Mouse (Mus musculus) thymus, postnatal 4 days (tissue): ENCODE results near the gene March1.

Source experiments
- DNase-seq: peaks from one replicate; pipeline ENCODE4 v3.0.0; 2021

Gene March1

DNA sequence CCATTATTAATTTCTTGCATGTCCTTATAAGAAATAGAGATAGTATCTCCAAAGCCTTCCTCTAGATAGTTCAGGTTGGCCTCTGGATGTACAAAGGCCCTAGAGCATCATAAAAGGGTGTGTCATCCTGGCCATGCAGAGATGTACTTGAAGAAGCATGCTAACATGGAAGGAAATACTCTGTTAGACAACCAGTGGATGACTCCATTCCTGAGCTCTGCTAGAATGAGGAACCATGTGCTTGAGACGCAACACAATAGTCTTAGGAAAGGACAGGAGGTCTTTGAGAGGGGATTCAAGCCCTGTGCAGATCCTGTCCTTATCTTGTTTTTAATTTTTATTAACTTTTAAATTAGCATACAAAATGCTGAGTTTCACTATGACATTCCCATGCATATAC is 819.1 kb downstream of the March1 start:
- no peak for DNase-seq

DNA sequence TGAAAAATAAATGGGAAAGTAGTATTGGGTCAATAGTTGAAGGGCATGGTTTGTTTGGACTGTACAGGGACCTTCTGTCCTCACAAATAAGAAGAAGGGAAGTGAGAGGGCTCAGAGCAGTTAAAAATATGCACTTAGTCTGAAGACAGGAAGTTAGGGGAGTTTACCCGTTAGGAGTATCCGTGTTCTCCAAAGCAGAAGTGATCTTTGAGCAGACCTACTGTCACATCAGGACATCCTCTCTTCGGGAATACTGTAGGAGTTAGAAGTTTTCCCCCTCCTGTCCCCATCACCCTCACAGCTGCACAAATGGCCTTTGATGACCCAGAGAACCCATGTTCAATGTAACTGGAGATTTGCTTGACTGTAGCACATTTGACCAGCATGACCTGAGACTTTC is 820.2 kb downstream of the March1 start:
- no peak for DNase-seq

DNA sequence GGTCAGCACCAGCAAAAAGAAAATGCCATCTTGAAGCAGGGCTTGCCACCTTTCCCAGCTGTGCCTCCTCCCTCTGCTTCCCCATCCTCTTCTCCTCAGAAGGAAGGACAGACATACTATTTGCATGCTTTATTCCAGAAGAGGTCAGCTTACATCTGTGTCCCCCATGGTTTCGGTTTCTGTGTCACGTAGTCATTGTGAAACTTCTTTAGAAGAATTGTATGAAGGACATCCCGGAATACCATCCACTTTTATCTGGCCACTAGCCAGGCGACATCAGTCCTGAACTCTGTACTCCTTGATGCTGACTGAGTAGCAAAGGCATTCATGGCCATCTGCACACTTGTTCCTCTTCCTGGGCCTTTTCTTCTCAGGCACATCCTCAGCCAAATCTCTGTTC is 820.8 kb downstream of the March1 start:
- no peak for DNase-seq

DNA sequence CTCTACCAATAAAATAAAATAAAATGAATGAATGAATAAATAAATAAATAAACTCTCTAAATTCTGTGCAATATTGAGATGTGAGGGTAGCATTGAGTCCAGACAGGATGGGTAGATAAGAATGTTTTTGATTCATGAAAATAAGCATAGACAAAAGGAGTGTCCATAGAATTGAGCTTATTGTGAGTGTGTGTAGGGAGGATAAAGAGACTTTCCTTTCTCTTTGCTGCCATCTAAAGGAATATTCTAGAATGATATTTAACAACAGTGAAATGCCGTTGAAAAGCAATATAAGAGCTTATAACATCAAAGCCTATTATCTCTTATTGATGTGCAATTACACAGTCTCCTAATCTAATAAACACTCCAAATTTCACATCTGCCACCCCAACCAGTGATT is 823.4 kb downstream of the March1 start:
- no peak for DNase-seq

DNA sequence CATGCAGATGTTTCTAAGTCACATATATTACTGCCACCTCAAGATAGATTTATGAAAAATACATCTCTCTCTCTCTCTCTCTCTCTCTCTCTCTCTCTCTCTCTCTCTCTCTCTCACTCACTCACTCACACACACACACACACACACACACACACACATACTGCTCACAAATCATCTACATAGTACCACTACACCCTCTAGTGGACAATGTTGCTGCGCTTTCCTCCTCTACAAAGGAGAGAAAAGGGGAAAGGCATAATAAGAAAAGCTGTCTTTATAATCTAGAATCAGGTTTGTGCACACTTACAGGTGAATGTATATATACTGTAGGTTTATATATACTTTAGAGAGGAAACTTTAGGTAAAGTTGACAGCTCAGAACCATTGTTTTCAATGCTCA is 825.1 kb downstream of the March1 start:
- DNase-seq = peak; percentile 23

DNA sequence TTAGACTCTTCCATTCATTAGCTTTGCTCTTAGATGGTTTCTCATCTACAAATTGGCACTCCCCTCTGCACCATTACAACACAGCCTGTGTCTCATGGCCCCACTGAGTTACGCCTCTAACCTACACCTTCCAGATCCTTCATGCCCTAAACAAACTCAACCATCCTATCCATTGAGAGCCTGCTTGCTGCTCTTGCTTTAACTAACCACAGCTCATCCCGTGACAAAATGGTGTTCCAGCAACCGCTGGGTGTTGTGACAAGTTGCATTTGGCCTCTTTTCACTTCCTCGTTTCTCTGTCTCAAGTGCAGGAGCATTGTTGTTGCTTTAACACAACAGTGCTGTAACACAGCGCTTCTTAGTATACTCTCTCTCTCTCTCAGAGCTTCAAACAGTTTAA is 826.4 kb downstream of the March1 start:
- no peak for DNase-seq

DNA sequence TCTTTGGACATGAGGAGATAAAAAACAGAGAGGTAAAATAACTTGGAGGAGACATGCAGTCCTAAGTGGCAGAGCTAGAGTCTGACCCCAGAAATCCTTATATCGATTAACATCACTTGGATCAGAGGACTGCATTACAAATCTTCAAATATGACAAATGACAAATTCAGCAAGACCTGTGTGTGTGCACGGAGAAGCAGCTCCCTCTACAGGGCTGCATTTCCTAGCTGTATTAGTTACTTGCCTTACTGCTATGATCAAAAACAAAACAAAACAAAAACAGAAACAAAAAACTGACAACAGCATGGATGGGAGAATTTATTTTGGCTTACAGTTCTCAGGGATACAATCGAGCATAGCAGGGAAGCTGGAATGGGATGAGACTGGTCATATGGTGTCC is 827.7 kb downstream of the March1 start:
- no peak for DNase-seq

DNA sequence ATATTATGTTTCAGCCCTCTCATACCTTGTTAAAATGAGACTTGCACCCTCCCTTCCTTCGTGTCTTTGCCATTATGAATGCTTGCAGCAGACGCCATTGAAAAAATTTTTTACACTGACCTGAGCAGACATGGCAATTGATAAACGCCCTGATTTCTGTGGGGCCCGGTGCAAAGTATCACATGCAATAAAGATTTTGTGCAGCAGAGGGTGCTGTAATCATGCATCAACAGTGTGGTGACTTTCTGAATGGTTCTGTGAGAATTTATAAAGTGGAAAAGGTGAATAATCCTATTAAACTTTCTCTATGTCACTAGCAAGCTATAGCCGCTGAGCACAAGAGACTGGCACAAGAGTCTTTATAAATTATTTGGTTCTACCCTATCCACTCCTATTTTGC is 833.0 kb downstream of the March1 start:
- DNase-seq = peak; percentile 38

DNA sequence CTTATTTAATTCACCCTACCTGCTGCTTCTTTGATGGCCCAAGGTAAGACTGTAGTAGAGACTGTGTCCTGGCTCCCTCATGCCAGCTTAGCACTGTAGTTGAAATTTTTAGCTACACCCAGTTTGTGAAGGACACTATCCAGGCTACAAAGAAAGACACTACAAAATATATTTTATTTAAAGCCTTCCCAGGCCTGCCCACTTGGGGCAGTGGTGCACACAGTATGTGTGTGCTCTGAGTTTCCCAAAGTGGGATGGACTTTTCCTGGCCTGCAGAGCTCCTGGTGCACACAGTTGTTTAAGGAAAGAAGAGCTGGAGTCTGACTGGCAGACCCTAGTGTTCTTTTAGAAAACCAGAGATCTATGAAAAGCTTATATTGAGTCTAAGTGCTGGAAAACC is 839.4 kb downstream of the March1 start:
- DNase-seq = no peak

DNA sequence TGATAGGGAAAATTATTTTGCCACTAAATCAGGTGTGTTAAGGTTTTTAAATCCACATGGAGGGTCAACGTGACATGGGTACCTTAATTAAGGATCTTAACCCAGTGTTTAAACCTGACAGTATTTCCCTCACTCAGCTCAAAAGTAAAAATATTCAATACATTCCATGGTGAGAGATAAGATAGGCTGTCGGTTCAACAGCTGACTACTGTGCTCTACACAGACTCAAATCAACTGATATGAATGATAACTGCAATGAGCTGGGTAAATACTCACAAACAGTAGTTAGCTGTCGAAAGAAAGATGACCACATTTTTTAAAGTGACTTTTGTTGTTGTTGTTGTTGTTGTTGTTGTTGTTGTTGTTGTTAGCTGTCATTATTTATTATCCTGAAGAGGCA is 852.1 kb downstream of the March1 start:
- DNase-seq = no peak

DNA sequence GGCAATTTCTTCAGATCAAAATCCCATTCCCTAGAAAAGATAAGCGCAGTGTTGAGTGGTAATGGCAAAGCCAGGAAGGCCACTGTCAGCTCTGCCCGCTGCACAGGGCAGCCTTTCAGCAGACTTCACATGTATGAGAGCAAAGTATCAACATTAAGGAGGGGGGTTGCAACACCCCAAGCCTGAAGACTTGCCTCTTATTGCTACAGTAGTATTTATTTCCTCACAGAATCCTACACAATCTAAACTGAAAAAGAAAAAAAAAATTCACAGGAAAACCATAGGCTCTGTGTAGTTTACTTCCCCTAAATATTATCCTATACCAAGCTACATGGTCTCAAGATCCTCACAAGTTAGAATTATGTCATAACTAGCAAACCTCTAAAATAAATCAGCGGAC is 859.2 kb downstream of the March1 start:
- DNase-seq = no peak

DNA sequence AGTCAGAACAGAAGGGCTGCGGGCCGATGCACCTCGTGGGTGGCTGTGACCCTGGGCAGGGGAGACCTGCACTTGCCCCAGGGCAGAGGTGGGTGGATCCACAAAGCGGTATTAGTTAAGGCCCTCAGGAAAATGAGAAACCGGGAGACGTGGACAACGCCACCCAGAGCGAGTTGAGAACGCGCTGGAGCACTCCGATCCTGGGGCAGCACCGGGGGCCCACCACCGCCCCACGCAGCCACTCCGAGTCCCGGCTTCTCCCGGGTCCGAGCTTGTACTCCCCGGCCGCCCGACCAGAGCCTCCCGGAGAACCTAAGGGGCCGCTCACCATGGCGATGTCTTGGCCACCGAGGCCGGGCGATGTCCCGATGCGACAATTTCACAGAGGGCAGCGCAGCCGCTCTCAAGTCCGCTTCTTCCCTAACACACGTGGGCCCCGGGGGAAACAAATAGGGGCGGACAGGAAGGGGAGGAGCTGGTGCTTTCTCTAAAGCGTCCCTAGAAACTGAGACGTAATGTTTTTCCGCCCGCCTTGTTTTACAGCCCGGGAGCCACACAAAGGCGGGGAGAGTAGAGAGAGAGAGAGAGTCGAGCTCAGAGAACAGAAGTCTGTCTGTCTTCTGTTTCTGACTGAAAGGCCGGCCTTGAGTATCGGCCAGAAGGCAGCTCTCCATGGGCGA is 868.5 kb downstream of the March1 start, which contains the start of gene Tma16:
Gene Tma16, minus strand, starts transcription at position 447 of the 680 bp plus-strand sequence.
- DNase-seq = peak; percentile 81

DNA sequence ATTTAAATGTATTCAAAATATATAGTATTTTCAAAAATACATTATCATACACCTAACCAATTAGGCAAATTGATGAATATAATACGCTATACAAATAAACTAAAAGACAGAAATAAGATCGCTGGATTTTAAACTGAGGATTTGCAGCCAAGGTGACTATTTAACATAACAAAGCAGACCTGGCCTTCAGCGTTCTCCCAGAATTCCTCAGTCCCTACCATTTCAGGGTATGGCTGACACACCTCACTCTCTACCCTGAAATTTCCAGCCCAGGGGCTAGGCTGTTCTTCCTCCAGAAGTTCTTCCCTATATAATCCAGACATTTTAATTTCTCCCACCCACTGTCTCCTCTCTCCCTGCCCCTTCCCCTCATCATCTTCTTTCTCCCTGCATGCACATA is 870.9 kb downstream of the March1 start:
- no peak for DNase-seq

DNA sequence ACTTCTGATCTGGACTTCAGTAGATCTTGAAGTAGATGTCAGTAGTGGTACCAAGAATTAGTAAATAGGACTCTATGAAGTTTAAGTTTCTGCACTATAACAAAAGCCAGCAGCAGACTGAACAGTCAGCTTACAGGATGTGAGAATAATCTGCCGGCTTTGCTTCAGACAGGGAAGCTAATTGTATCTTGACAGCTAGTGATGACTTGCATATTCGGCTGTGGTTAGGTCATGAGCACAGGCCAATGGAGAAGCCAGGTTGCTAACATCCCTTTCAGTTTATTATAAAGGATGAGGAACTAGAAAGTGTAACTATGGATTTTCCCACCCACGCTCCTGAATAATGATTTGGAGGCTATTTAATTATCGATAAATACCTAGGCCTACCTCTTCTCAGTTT is 872.9 kb downstream of the March1 start:
- DNase-seq = no peak

DNA sequence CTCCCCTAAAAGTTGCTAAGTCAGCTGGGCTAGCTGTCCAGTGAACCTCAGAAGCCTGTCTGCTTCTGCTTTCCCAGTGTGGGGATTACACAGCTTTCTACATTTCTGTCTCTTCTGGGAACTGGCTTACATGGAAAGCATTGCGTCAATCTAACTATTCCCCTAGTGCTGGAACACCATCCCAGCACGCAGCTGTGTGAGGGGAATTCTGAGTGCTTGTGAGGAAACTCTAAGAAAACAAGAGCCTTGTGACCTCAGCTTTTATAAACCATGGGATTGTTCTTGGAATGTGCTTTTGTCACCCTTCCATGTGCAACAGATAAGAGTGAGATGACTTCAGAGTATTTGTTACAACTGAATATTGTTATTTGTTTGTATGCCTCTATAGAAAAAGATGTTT is 876.8 kb downstream of the March1 start:
- no peak for DNase-seq

DNA sequence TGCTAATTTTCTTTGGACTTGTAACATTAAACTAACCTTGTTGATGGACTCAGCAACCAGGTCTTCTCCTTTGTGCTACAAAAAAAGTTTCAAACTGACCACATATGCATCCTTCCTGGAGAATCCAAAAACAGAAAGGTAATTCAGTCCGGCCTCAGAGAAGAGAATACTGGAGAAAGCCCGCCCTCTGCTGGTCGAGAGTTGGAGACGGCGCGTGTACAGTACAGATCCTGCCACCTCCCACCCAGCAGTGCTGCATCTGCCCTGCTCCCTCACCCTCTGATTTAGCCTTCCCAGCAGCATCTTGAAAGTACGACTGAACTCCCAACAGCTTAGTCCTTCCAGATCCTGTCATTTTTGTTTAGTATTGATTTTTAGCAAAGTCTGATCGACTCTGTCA is 878.0 kb downstream of the March1 start:
- peak; percentile 86 for DNase-seq

DNA sequence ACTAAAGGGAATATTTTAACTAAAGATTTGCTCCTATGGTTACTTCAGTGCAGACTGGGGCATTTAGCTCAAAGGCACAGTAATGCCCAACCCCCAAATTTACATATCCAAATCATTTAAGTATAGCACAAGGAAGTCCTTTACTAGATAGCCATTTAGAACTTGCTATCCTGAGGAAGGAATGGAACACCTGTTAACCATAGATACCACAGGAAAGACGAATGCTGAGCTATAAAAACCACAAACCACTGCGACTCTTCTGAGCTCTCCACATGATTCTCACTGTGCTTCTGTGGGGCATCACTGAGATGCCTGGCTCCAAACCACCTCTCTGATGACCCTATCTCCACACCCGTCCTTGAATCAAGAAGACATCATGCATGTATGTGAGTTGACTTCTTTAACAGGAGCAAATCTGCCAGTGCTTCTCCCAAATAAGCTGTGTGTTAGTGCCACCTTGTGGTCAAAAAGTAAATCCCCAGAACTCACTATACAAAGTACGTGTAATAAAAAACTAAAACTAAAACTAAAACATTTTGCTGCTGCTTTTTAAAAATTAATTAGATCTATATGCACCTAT is 879.4 kb downstream of the March1 start:
- DNase-seq = peak; percentile 21

DNA sequence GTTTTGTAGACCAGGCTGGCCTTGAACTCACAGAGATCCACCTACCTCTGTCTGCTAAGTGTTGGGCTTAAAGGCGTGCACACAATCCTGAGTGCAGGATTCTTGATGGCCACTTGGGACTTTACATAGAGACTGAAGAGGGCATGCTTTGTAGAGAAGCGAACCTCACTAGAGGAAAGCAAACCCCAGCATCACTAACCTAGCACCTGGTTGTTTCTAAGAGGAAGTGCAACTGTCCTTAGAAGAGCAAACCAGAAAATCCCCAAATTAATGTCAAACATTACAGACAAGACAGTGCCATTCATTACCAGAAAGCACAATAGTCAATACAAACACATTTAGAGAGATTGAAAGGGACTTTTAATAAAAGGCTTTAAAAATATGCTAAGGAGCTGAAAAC is 885.7 kb downstream of the March1 start:
- DNase-seq = no peak

DNA sequence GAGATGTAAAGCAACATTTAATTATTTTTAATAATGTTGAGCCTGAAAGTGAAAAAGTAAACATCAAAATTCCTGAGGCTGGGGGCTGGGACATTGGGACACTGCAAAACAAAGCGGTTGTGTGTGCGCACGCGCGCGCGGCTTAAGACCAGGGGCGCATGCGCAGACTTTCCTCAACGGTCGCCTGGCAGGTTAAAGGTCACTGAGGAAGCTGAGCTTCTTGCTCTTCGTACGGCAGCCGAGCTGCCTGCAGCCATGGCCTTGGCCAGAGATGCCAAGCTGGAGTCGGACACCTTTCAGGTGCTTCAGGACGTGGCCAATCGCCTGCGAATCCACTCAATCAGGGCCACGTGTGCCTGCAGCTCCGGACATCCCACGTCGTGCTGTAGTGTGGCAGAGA is 893.8 kb downstream of the March1 start, which contains the start of gene Tktl2:
Gene Tktl2, plus strand, starts transcription at position 220 of the 400 bp plus-strand sequence.
- no peak for DNase-seq

DNA sequence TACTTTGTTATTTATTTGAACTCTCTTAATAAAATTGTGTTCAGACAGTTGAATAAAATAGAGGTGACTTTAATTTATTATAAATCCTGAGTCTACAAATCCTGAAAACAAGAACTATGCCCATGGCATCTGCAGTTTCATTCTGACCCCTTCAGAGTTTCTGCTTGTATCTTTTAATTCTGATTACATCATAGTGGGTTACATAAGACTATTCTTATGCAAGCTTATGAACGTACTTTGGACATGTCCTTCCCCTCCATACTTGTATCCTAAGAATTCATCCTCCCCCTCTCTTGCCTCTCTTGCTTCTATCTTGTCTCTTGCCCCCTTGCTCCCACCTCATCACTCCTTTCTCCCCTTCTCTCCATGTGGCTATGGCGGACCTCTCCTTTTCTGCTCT is 901.4 kb downstream of the March1 start:
- DNase-seq = no peak

DNA sequence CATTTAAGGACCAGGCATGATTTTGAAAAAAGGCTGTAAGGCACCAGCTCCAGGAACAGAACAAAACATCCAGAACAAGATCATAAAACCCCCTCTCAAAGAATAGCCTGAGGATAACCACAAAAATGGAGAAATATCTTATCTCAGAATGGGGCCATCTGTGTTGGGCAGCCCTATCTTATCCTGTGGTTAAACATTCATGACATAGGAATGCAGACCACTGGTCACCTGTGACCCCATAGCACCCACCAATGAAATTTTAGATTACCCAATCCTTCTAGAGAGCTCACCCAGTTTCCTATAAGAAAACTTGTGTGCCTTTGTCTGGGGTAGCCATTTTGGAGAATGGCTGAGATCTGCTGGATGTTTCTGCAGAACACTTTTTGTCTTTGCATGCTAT is 902.9 kb downstream of the March1 start:
- no peak for DNase-seq
